Mouse (Mus musculus) ovary, adult 18-20 months (tissue): ENCODE measurements around the gene Actr3.

ENCODE experiments used
- DNase-seq: peaks from one replicate; pipeline ENCODE4 v3.0.0; 2022; ENCODE audit warnings: low spot score, mixed read lengths

Actr3 gene

DNA sequence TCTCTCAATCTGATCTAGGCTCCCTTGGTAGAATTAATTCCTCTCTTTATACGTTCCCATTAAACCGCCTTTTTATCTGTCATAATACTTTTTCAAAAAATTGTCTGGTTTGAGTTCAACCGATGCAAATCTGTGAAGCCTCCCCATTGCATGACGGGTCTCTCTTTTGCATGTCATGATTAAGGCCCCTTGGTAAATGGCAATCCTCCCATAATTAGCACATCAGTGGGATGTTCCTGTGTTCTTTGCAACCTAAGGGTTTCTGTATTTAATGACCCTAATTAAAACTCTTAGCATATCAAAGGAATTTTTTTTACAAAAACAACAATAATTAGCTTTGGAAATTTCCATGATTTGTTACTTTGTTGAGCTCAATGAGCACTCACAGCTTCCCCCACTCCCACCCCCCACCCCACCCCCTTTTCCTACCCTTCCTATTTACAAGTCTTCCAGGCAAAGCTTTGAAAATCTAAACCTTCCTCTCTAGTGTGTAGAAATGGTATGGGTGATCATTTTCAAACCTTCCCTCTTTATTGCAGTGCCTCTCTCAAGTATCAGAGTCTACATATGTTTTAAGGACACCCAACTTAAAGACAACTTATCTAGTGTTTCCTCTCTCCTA is 84.0 kb downstream of the Actr3 start:
- DNase-seq: no peak

- DNase-seq: no peak
These were observed 84.7 kb downstream of the Actr3 start for GRCm38 (mm10) chr1:125350843-125351242.

DNA sequence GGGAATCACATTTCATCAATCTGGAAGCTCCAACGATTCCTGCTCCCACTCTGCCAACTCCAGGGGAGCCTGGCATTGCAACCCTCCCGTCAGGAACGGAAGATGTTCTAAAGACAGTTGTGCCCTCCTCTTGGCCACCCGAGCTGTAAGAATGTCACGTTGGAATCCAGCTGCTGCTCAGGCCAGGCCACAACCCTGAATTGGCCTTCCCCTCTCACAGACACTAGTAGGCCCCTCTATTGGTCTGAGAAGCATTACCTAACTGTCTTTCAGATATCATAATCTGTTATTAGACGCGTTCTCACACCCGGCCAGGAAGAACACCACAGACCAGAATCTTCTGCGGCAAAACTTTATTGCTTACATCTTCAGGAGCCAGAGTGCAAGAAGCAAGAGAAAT is 89.7 kb downstream of the Actr3 start:
- DNase-seq: no peak

- no peak for DNase-seq
These were observed 90.1 kb downstream of the Actr3 start for GRCm38 (mm10) chr1:125345448-125345847.

- no peak for DNase-seq
These were observed 92.4 kb downstream of the Actr3 start for GRCm38 (mm10) chr1:125343105-125343504.
